Mouse (Mus musculus) myocyte (in vitro differentiated cells): ENCODE measurements around the gene Lrpap1.

Source experiments
- TCF12 ChIP-seq: IDR thresholded peaks from one replicate; pipeline ENCODE4 v1.6.1; 2011; ENCODE audit warnings: mild to moderate bottlenecking, control low read depth; ENCODE audit not compliant: poor library complexity, insufficient read depth, severe bottlenecking
- USF1 ChIP-seq: IDR thresholded peaks from one replicate; pipeline ENCODE4 v1.6.1; 2011; ENCODE audit warnings: low read depth, mild to moderate bottlenecking, control low read depth, moderate library complexity

GRCm38 (mm10) chr5:35069841-35070240 is 35.7 kb downstream of the Lrpap1 start:
- TF ChIP-seq USF1 (no peak), TCF12 (no peak)
